Mouse (Mus musculus) liver, adult 2 months (tissue): ENCODE results near the gene Krt83.

ENCODE experiments used
- CTCF ChIP-seq: fragments of 200-500 bp; IDR thresholded peaks from 2 replicates; pipeline ENCODE4 v1.5.1; 2011; ENCODE audit warnings: low read depth, low read length, control low read depth
- POLR2A ChIP-seq: fragments of 200-500 bp; IDR thresholded peaks from 2 replicates; pipeline ENCODE4 v1.6.1; 2011; ENCODE audit warnings: low read length, control low read depth; ENCODE audit not compliant: insufficient read depth; ENCODE audit errors: extremely low read depth

DNA sequence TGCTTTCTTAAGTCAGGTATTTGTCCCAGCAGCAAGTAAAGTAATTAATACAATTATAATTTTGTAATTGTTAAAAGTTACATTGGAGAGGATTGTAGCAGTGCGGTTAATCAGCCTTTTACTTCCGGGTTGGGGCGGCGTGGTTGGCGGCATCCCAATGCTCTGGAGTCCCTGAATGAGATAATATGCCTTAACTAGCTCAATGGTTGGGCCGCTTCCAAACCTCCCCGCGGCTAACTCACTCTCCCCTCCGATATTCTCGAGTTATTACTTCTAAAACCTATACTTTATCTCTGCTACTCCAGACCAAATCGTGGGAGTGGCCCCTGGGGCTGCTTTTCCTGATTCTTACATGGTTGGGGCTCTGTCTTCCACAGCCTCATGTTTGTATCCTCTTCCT lies 44.7 kb downstream of the Krt83 start:
- TF ChIP-seq CTCF = no peak
- TF ChIP-seq POLR2A = no peak
